Mouse (Mus musculus): ENCODE results near the gene Galnt16. TPM values are rescaled to one million over a fixed set of nuclear protein-coding genes. Genes with fewer than 3 reads are reported as not detected.

Gene Galnt16
- polyA plus RNA-seq (2015; fragmentation: Nextera tagmentation; extraction: Ambion mirVana) = 8.9 and 9.2 TPM in 2 replicates

DNA sequence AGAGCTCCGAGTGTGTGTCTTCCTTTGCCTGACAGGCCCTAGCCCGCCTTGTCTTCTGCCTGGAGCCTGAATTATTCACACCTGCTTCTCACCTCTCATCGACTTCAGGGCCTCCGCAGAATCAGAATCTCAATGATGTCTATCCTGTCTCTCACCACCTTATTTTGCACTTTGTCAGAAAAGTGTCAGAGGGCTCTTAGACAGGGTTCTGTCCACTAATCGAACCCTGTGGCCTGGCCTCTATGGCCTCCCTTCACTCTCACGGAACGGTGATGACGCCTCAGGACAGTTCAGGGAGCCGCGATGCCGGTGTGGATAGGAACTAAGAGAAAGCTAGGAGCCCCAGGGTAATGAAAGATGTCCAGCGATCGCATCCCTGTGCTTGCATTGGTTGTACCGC, at the start of gene Galnt16:
Gene Galnt16, plus strand, starts transcription at position 301 of the 400 bp plus-strand sequence.
- Histone ChIP-seq H3K9me3 (no peaks in the 10 kb centered on the region), H3K27ac (peak within 1 kb of the TSS; percentile 32), H3K36me3 (no peaks in the 10 kb centered on the region), H3K27me3 (replicated peaks) (peaks cover 66% of the 10 kb centered on the region), H3K4me3 (replicated peaks) (peak within 1 kb of the TSS; percentile 51), H3K9ac (peak within 1 kb of the TSS; percentile 58), H3K4me2 (replicated peaks) (peak within 1 kb of the TSS; percentile 88), H3K4me1 (replicated peaks) (peaks cover 19% of the 10 kb centered on the region)
- no peak for ATAC-seq
- 13% methylated on average over 14 of the region's 14 CpGs for WGBS

DNA sequence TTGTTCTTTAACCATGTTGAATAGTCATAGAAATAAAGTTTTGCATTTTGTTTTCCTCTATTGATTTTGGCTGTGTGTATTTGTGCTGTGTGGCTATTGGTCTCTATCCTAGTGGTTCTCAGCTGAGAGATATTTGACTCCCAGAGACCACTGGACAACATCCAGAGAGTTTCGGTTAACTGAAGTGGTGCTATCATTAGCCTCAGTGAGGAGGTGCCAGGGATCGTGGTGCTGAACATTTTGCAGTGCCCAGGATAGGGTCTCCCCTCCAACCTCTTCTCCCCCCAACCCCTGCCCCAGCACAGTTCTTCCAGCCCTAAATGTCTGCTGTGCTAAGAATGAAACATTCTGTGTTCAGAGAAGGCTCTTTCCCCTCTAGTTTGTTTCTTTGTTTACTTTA, 47.9 kb upstream of the Galnt16 start:
- Histone ChIP-seq H3K36me3 (no peaks in the 10 kb centered on the region), H3K27me3 (replicated peaks) (no peaks in the 10 kb centered on the region), H3K9me3 (no peaks in the 10 kb centered on the region), H3K4me1 (replicated peaks) (no peaks in the 10 kb centered on the region), H3K4me3 (replicated peaks) (no peak overlapping the region), H3K4me2 (replicated peaks) (no peak overlapping the region), H3K27ac (no peak overlapping the region), H3K9ac (no peak overlapping the region)
- WGBS = 80% methylated on average over 2 of the region's 2 CpGs
- no peak for ATAC-seq

DNA sequence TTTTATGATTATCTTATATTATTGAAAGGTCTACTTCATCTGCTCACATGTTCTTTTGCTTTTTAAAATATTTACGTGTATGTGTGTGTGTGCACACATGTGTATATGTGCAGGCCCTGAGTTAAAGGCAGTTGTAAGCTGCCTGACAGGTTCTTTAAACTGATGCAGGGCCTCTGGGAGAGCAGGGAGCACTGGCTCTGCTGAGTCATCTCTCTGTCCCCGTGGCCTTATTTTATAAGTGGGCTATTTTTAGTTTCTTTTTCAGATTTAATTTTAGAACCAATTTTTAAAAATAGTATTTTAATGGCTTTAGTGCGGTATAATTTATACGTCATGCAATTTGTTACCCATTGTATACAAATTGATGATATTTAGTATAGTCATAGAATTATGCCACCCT, 46.2 kb upstream of the Galnt16 start:
- H3K27ac ChIP-seq = no peak overlapping the region
- H3K4me3 ChIP-seq (replicated peaks) = no peak overlapping the region
- WGBS = 67% methylated on average over 4 of the region's 4 CpGs
- no peaks in the 10 kb centered on the region for H3K4me1 ChIP-seq (replicated peaks)
- no peaks in the 10 kb centered on the region for H3K27me3 ChIP-seq (replicated peaks)
- no peaks in the 10 kb centered on the region for H3K9me3 ChIP-seq
- H3K9ac ChIP-seq = no peak overlapping the region
- H3K36me3 ChIP-seq = no peaks in the 10 kb centered on the region
- H3K4me2 ChIP-seq (replicated peaks) = no peak overlapping the region
- no peak for ATAC-seq

DNA sequence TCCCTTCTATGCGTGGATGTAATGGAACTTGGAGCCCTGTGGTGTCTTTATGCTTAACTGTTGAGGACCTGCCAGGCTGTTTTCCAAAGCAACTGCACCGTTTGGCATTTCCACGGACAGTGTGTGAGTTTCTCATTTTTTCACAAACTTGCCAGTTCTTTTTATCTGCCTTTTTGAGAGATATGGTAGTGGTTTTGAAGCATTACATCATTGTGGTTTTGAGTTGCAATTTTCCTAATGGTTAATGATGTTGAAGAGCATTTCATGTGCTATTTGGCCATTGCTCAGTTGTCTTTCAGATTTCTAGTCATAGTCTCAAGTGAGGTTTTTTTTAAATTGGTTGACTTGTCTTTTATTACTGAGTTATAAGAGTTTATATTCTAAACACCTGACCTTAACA, 44.3 kb upstream of the Galnt16 start:
- no peak for ATAC-seq
- H3K4me2 ChIP-seq (replicated peaks) = no peak overlapping the region
- no peaks in the 10 kb centered on the region for H3K27me3 ChIP-seq (replicated peaks)
- H3K36me3 ChIP-seq = no peaks in the 10 kb centered on the region
- H3K27ac ChIP-seq = no peak overlapping the region
- no peak overlapping the region for H3K4me3 ChIP-seq (replicated peaks)
- H3K4me1 ChIP-seq (replicated peaks) = no peaks in the 10 kb centered on the region
- H3K9ac ChIP-seq = no peak overlapping the region
- no peaks in the 10 kb centered on the region for H3K9me3 ChIP-seq
- WGBS = 92% methylated on average over 3 of the region's 3 CpGs

DNA sequence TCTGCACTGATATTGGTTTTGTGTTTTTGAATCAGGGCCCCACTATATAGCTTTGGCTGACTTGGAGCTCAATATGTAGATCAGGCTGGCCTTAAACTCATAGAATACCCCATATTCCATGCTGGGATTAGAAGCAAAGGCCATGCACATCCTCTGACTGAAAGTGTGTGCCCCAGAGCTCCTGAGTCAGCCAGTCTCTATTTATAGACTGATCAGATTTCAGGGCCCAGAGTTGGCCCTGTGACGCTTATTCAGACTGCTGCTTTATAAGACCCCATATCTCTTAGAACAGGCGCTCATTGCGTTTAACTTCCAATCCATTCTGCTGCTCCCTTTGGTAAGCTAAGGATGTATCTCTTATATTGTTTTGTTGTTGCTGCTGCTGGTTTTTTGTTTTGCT, 38.1 kb upstream of the Galnt16 start:
- Histone ChIP-seq H3K9ac (no peak overlapping the region), H3K4me1 (replicated peaks) (no peaks in the 10 kb centered on the region), H3K9me3 (no peaks in the 10 kb centered on the region), H3K4me3 (replicated peaks) (no peak overlapping the region), H3K27ac (no peak overlapping the region), H3K36me3 (0 out of 2 replicates have a peak, but pooled peaks cover 3% of the 10 kb centered on the region), H3K4me2 (replicated peaks) (no peak overlapping the region), H3K27me3 (replicated peaks) (no peaks in the 10 kb centered on the region)
- WGBS = 84% methylated on average over 3 of the region's 3 CpGs
- no peak for ATAC-seq

DNA sequence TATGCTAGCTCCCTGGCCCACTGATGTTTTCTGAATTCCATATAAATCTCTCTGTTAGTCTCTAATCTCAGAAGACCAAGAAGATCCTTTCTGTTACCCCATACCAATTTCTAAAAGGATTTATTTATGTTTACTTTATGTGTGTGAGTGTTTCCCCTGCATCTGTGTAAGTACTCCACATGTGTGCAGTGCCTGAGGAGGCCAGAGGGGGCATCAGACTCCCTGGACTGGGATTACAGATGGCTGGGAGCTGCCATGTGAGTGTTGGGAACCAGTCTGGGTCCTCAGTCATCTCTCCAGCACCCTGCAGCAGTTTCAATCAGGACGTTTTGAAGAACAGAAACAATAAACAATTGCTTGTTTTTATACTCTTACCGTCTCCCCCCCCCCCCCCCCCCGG, 34.7 kb upstream of the Galnt16 start:
- no peak for ATAC-seq
- no peak overlapping the region for H3K4me3 ChIP-seq (replicated peaks)
- 61% methylated on average over 3 of the region's 3 CpGs for WGBS

DNA sequence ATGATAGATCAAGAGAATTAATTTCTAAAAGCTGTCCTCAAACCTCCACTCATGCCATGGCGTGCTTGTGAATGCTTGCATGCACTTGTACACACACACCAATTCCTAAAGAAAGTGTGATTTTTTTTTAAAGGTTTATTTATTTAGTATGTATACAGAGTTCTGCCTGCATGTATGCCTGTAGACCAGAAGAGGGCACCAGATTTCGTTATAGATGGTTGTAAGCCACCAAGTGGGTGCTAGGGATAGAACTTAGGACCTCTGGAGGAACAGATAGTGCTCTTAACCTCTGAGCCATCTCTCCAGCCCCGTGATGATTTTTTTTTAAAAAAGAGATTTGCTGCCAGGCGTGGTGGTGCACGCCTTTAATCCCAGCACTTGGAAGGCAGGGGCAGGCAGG, 24.8 kb upstream of the Galnt16 start:
- 92% methylated on average over 5 of the region's 5 CpGs for WGBS
- no peak overlapping the region for H3K27ac ChIP-seq
- H3K36me3 ChIP-seq = peaks cover 9% of the 10 kb centered on the region; the same call in 1 of the 2 replicates
- H3K4me3 ChIP-seq (replicated peaks) = no peak overlapping the region
- no peak for ATAC-seq
- no peaks in the 10 kb centered on the region for H3K9me3 ChIP-seq
- no peaks in the 10 kb centered on the region for H3K4me1 ChIP-seq (replicated peaks)
- H3K27me3 ChIP-seq (replicated peaks) = no peaks in the 10 kb centered on the region
- H3K9ac ChIP-seq = no peak overlapping the region
- no peak overlapping the region for H3K4me2 ChIP-seq (replicated peaks)

More for the DNA sequence above, 34.7 kb upstream of the Galnt16 start:
- Histone ChIP-seq H3K9me3 (no peaks in the 10 kb centered on the region), H3K27me3 (replicated peaks) (no peaks in the 10 kb centered on the region), H3K9ac (no peak overlapping the region), H3K36me3 (0 out of 2 replicates have a peak, but pooled peaks cover 3% of the 10 kb centered on the region), H3K4me2 (replicated peaks) (no peak overlapping the region), H3K27ac (no peak overlapping the region), H3K4me1 (replicated peaks) (no peaks in the 10 kb centered on the region)

DNA sequence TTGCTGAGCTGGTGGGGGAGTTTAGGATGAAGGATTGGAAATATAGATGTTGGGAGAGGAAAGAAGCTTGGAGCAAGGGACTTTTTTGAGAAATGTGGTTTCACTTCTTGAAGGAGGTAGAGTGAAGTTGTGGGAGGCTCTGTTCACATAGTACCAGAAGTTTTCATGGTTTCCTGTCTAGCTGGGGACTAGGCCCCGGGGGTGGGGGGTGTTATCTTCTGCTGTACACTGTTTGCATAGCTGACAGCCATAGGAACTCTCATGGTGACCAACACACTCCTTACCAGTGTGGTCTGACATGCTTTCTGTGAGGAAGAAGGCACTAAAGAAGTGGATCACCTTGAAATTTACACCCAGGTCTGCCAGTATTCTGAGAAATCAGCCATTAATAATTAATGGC, 22.4 kb upstream of the Galnt16 start:
- Histone ChIP-seq H3K9me3 (no peaks in the 10 kb centered on the region), H3K36me3 (peaks cover 9% of the 10 kb centered on the region; the same call in 1 of the 2 replicates), H3K27ac (no peak overlapping the region), H3K4me3 (replicated peaks) (no peak overlapping the region), H3K4me1 (replicated peaks) (no peaks in the 10 kb centered on the region), H3K9ac (no peak overlapping the region), H3K4me2 (replicated peaks) (no peak overlapping the region), H3K27me3 (replicated peaks) (no peaks in the 10 kb centered on the region)
- ATAC-seq = no peak
- WGBS = 79% methylated on average over 1 of the region's 1 CpGs

DNA sequence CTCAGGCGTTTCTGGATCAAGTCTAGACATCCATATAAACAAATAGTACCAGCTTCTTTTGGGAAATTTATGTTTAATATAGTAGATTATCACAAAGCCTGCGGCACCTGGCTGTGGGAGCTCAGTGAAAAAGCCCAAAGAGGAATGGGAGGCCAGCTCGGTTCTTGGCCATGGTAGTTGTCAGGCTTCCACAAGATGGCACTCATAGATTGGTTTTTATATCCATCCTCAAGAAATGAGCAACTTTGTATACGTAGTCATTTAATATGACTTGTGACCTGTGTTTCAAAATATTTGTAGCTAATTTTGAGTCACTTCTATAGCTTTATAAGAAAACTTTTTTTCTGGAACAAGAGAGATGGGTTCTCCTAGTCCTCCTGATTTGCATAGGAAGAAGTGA, 19.7 kb upstream of the Galnt16 start:
- H3K9ac ChIP-seq = no peak overlapping the region
- no peak overlapping the region for H3K27ac ChIP-seq
- H3K36me3 ChIP-seq = no peaks in the 10 kb centered on the region; the same call in 1 of the 2 replicates
- H3K4me3 ChIP-seq (replicated peaks) = no peak overlapping the region
- no peaks in the 10 kb centered on the region for H3K9me3 ChIP-seq
- H3K4me1 ChIP-seq (replicated peaks) = no peaks in the 10 kb centered on the region
- ATAC-seq = no peak
- H3K4me2 ChIP-seq (replicated peaks) = no peak overlapping the region
- WGBS = 54% methylated on average over 4 of the region's 4 CpGs
- no peaks in the 10 kb centered on the region for H3K27me3 ChIP-seq (replicated peaks)

DNA sequence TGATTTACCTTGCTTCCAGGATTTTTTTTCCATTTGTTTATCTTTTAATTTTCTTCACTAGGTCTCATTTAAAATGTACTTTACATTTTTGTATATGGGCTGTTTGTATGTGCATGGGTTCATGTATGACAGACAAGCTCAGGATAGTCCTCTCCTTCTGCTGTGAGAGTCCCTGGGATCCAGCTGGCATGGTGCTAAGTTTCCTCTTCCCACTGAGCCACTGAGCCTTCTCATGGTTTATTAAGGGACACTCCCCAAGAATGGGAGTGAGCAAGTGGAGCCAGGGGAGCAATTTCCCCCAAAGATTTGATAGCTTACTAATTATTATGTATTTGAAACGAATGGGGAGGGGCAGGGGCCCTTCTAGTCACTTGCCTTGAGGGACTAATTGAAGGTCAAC, 17.6 kb upstream of the Galnt16 start:
- 52% methylated on average over 1 of the region's 1 CpGs for WGBS
- H3K4me1 ChIP-seq (replicated peaks) = no peaks in the 10 kb centered on the region
- H3K27me3 ChIP-seq (replicated peaks) = no peaks in the 10 kb centered on the region
- H3K4me2 ChIP-seq (replicated peaks) = no peak overlapping the region
- H3K4me3 ChIP-seq (replicated peaks) = no peak overlapping the region
- H3K9ac ChIP-seq = no peak overlapping the region
- no peak overlapping the region for H3K27ac ChIP-seq
- H3K36me3 ChIP-seq = no peaks in the 10 kb centered on the region; the same call in 1 of the 2 replicates
- H3K9me3 ChIP-seq = no peaks in the 10 kb centered on the region
- ATAC-seq = no peak

DNA sequence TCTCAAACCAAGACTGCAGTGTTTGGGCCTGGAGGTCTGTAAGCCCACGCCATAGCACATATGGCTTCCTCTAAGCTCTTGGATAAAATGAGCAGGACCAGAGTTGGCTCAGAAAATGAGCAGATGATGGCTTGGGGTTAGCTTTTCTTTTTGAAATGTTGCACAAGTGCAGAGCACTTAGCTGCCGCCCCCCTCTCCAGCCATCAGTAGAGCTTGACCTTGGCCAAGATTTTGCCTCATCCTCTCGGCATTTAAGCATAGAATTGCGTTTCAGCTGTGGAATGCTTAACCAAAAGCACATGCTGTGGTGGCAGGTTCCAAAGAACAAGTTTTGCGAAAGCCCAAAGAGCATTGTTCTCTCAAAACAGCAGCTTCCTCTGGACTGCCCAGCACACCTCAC, 13.4 kb upstream of the Galnt16 start:
- H3K27ac ChIP-seq = no peak overlapping the region
- WGBS = 72% methylated on average over 5 of the region's 5 CpGs

DNA sequence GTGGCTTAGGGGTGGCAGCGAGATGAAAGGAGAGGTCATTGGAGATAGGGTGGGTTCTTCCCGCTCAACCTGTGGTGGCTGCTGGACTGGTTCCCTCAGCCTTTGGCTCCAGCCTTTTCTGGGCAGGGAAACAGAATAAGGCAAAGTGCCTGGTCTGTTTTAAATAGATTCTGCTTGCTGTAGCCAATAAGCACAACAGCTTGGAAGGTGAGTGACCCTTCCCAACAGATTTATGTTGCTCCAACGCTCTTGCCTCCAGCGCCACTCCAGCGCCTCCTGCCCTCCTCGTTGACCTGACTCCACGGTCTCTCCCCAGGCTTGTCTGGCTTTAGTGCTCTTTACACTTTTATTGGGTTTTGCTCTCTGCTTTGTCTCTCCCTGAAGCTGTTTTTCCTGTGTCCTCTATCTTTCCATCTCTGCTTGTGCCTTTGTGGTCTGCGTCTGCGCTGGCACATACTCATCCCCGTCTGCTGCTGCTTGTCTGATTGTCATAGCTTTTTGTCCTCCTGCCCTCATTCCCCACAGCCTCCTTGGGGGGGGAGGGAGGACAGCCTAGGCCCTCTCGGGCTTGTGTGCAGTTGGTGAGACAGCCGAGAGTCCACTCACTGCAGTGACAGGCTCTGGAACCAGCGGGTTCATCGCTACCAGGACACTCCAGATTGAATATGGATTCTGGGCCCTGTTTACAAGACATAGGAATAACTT, 10.9 kb upstream of the Galnt16 start:
- WGBS = 46% methylated on average over 14 of the region's 14 CpGs
- no peaks in the 10 kb centered on the region for H3K9me3 ChIP-seq
- no peaks in the 10 kb centered on the region for H3K36me3 ChIP-seq
- no peaks in the 10 kb centered on the region for H3K27me3 ChIP-seq (replicated peaks)
- H3K27ac ChIP-seq = no peak overlapping the region
- 0 out of 2 replicates have a peak, but pooled peaks cover 4% of the 10 kb centered on the region for H3K4me1 ChIP-seq (replicated peaks)
- no peak for ATAC-seq
- no peak overlapping the region for H3K9ac ChIP-seq
- H3K4me3 ChIP-seq (replicated peaks) = no peak overlapping the region
- no peak overlapping the region for H3K4me2 ChIP-seq (replicated peaks)

More for the DNA sequence above, 13.4 kb upstream of the Galnt16 start:
- Histone ChIP-seq H3K4me3 (replicated peaks) (no peak overlapping the region), H3K27me3 (replicated peaks) (no peaks in the 10 kb centered on the region), H3K4me1 (replicated peaks) (0 out of 2 replicates have a peak, but pooled peaks cover 4% of the 10 kb centered on the region), H3K36me3 (no peaks in the 10 kb centered on the region), H3K4me2 (replicated peaks) (no peak overlapping the region), H3K9ac (no peak overlapping the region), H3K9me3 (no peaks in the 10 kb centered on the region)
- no peak for ATAC-seq

DNA sequence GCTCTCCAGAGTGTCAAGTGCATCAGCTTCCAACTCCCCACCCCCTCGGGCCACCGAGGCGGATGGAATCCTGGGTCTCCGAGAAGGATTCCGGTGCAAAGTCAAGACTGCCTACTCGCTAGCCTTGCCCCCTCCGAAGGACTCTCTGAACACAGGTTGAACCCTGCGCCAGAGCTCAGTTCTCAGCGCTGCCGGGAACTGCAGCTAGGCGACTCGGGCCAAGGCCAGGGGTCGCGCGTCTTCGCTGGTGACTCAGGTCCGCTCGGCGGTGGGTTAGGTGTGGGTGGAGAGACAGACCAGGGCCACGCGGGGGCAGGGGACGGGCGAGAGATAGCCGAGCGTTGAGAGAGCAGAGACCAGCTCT, 298 bp downstream of the Galnt16 start:
- Histone ChIP-seq H3K27ac (no peak overlapping the region), H3K36me3 (no peaks in the 10 kb centered on the region), H3K9me3 (no peaks in the 10 kb centered on the region), H3K9ac (peak overlapping the region; percentile 30), H3K4me2 (replicated peaks) (peak overlapping the region; percentile 88), H3K27me3 (replicated peaks) (peaks cover 66% of the 10 kb centered on the region), H3K4me1 (replicated peaks) (peaks cover 19% of the 10 kb centered on the region), H3K4me3 (replicated peaks) (peak overlapping the region; percentile 51)
- peak; percentile 38; the same call in 1 of the 2 replicates for ATAC-seq
- WGBS = under 1% methylated on average over 25 of the region's 25 CpGs

Measured in intestine, embryonic 15.5 days (tissue).